Mouse (Mus musculus) forebrain, embryonic 14.5 days (tissue): Measurements from ENCODE around the gene Gm5741. TPM values are rescaled to one million over a fixed set of nuclear protein-coding genes. Genes with fewer than 3 reads are reported as not detected.
A peak's percentile ranks its signal among the peaks of the same experiment; 100 is the strongest.
"Not testable (repeated sequence)": the region's sequence is repeated elsewhere in the genome, so short reads cannot be mapped to it uniquely, and the experiment has no call there.

Experiments used
- ATAC-seq: fragments of 200-750 bp; cut with Nextera tagmentation; 2 replicates; pipeline ENCODE4 v1.8.0; 2017; ENCODE audit warnings: mild to moderate bottlenecking, moderate library complexity
- DNase-seq: peaks from one replicate; pipeline ENCODE4 v3.0.0-alpha.2; 2015; ENCODE audit warnings: low spot score
- H3K27ac ChIP-seq: fragments of 300-500 bp; sonication (generic); 2 replicates; pipeline ENCODE4 v1.5.1; 2014; ENCODE audit warnings: low read depth, mild to moderate bottlenecking, control low read depth, low read length, moderate library complexity
- H3K27me3 ChIP-seq: fragments of 300-500 bp; sonication (generic); replicated peaks from 2 replicates; pipeline ENCODE4 v1.6.1; 2014; ENCODE audit warnings: low read length, control low read depth, mixed read lengths; ENCODE audit not compliant: control insufficient read depth, insufficient read depth
- H3K36me3 ChIP-seq: fragments of 300-500 bp; sonication (generic); 2 replicates; pipeline ENCODE4 v1.6.1; 2014; ENCODE audit warnings: low read length, control low read depth; ENCODE audit not compliant: control insufficient read depth, insufficient read depth
- H3K4me1 ChIP-seq: fragments of 300-500 bp; sonication (generic); 2 replicates; pipeline ENCODE4 v1.6.1; 2014; ENCODE audit warnings: antibody characterized with exemption, low read length, control low read depth; ENCODE audit not compliant: control insufficient read depth, insufficient read depth
- H3K4me2 ChIP-seq: fragments of 300-500 bp; sonication (generic); 2 replicates; pipeline ENCODE4 v1.6.1; 2014; ENCODE audit warnings: mild to moderate bottlenecking, control low read depth, low read length
- H3K4me3 ChIP-seq: fragments of 300-500 bp; sonication (generic); 2 replicates; pipeline ENCODE4 v1.5.1; 2014; ENCODE audit warnings: low read depth, low read length, control low read depth
- H3K9ac ChIP-seq: fragments of 300-500 bp; sonication (generic); 2 replicates; pipeline ENCODE4 v1.6.1; 2014; ENCODE audit warnings: mild to moderate bottlenecking, low read length, control low read depth, moderate library complexity
- H3K9me3 ChIP-seq: fragments of 300-500 bp; sonication (generic); replicated peaks from 2 replicates; pipeline ENCODE4 v1.6.1; 2016; ENCODE audit warnings: low read length, control low read depth, mixed read lengths; ENCODE audit not compliant: control insufficient read depth
- WGBS: fragments of 180-500 bp; shearing (Covaris S2); extraction: QIAGEN DNeasy Blood & Tissue Kit; methylation state at CpG from one replicate; pipeline ENCODE4 v1.1.7; 2014; 5-methylcytosine and 5-hydroxymethylcytosine counted together
- polyA plus RNA-seq: library from polyadenylated mRNA; unstranded; fragments of >200 nt; fragmentation: Nextera tagmentation; extraction: Ambion mirVana; gene quantifications from 2 replicates; pipeline ENCODE4 v1.2.1, GENCODE M21; 2014

Gm5741 gene
- polyA plus RNA-seq, 1 experiment from 2014 or later: not detected

GRCm38 (mm10) chr8:85091526-85092090 is 23.8 kb upstream of the Gm5741 start:
- ATAC-seq (no peak), DNase-seq (no peak)
- H3K4me1 ChIP-seq: no peaks in the 10 kb centered on the region
- 29% methylated on average over 21 of the region's 21 CpGs for WGBS
- H3K4me3 ChIP-seq: no peak overlapping the region
- H3K27me3 ChIP-seq: no peaks in the 10 kb centered on the region
- H3K27ac ChIP-seq: no peak overlapping the region
- no peaks in the 10 kb centered on the region for H3K9me3 ChIP-seq
- peaks cover 47% of the 10 kb centered on the region for H3K36me3 ChIP-seq
- H3K9ac ChIP-seq: no peak overlapping the region
- no peak overlapping the region for H3K4me2 ChIP-seq

GRCm38 (mm10) chr8:85090856-85091255 is 23.1 kb upstream of the Gm5741 start:
- Histone ChIP-seq H3K4me3 (no peak overlapping the region), H3K27ac (no peak overlapping the region), H3K4me1 (no peaks in the 10 kb centered on the region), H3K36me3 (peaks cover 42% of the 10 kb centered on the region), H3K9ac (no peak overlapping the region), H3K9me3 (no peaks in the 10 kb centered on the region), H3K4me2 (no peak overlapping the region), H3K27me3 (no peaks in the 10 kb centered on the region)
- WGBS: 89% methylated on average over 11 of the region's 11 CpGs
- no peak for ATAC-seq
- DNase-seq: no peak

GRCm38 (mm10) chr8:85088771-85089170 is 21.0 kb upstream of the Gm5741 start:
- 67% methylated on average over 2 of the region's 2 CpGs for whole genome bisulfite sequencing
- H3K36me3 ChIP-seq: peaks cover 35% of the 10 kb centered on the region
- no peaks in the 10 kb centered on the region for H3K27me3 ChIP-seq
- DNase-seq (no peak), ATAC-seq (no peak)
- no peak overlapping the region for H3K4me3 ChIP-seq
- H3K9me3 ChIP-seq: no peaks in the 10 kb centered on the region
- no peak overlapping the region for H3K9ac ChIP-seq
- H3K4me2 ChIP-seq: no peak overlapping the region
- no peaks in the 10 kb centered on the region; the same call in 1 of the 2 replicates for H3K4me1 ChIP-seq
- no peak overlapping the region for H3K27ac ChIP-seq

- Histone ChIP-seq H3K36me3 (peaks cover 29% of the 10 kb centered on the region; the same call in 1 of the 2 replicates), H3K4me2 (no peak overlapping the region), H3K9ac (no peak overlapping the region), H3K27me3 (no peaks in the 10 kb centered on the region), H3K4me3 (no peak overlapping the region), H3K27ac (no peak overlapping the region), H3K9me3 (no peaks in the 10 kb centered on the region), H3K4me1 (peaks cover 14% of the 10 kb centered on the region)
- DNase-seq (no peak), ATAC-seq (no peak)
- 80% methylated on average over 3 of the region's 3 CpGs for WGBS
Measured at GRCm38 (mm10) chr8:85086238-85086637, 18.5 kb upstream of the Gm5741 start.

- H3K36me3 ChIP-seq: peaks cover 23% of the 10 kb centered on the region; the same call in 1 of the 2 replicates
- H3K4me2 ChIP-seq: no peak overlapping the region
- WGBS: 88% methylated on average over 8 of the region's 8 CpGs
- peaks cover 16% of the 10 kb centered on the region for H3K4me1 ChIP-seq
- H3K9me3 ChIP-seq: no peaks in the 10 kb centered on the region
- H3K27me3 ChIP-seq: no peaks in the 10 kb centered on the region
- no peak overlapping the region for H3K4me3 ChIP-seq
- ATAC-seq: no peak
- no peak for DNase-seq
- no peak overlapping the region for H3K27ac ChIP-seq
- H3K9ac ChIP-seq: no peak overlapping the region
Measured at GRCm38 (mm10) chr8:85084633-85085032, 16.9 kb upstream of the Gm5741 start.

GRCm38 (mm10) chr8:85083108-85083813 is 15.5 kb upstream of the Gm5741 start, which contains the start of gene Man2b1:
Gene Man2b1, plus strand, starts transcription at chr8:85083270.
- H3K9me3 ChIP-seq: no peaks in the 10 kb centered on the region
- H3K36me3 ChIP-seq: peaks cover 27% of the 10 kb centered on the region
- peak within 1 kb of the TSS; percentile 81 for H3K4me2 ChIP-seq
- H3K27me3 ChIP-seq: no peaks in the 10 kb centered on the region
- H3K4me3 ChIP-seq: peak within 1 kb of the TSS; percentile 52
- H3K4me1 ChIP-seq: peaks cover 19% of the 10 kb centered on the region
- DNase-seq: peak; percentile 83
- 1% methylated on average over 30 of the region's 30 CpGs for WGBS
- H3K27ac ChIP-seq: no peak within 1 kb of the TSS
- ATAC-seq: peak; percentile 84
- peak within 1 kb of the TSS; percentile 76 for H3K9ac ChIP-seq

GRCm38 (mm10) chr8:85082169-85082568 is 14.4 kb upstream of the Gm5741 start:
- WGBS: 91% methylated on average over 4 of the region's 4 CpGs
- H3K4me1 ChIP-seq: peaks cover 19% of the 10 kb centered on the region
- not testable (repeated sequence) for DNase-seq, H3K9ac ChIP-seq, H3K9me3 ChIP-seq, H3K27me3 ChIP-seq, H3K4me3 ChIP-seq, H3K27ac ChIP-seq, ATAC-seq
- H3K36me3 ChIP-seq: peaks cover 27% of the 10 kb centered on the region
- peak overlapping the region; percentile 94; the same call in 1 of the 2 replicates for H3K4me2 ChIP-seq

GRCm38 (mm10) chr8:85081216-85081555 is 13.4 kb upstream of the Gm5741 start, which contains the start of gene Wdr83:
Gene Wdr83, minus strand, starts transcription at chr8:85081306.
- H3K27ac ChIP-seq: 0 out of 2 replicates have a peak within 1 kb of the TSS, but pooled peaks have one; percentile 21
- H3K9me3 ChIP-seq: no peaks in the 10 kb centered on the region
- H3K4me2 ChIP-seq: peak within 1 kb of the TSS; percentile 94
- peak within 1 kb of the TSS; percentile 92 for H3K9ac ChIP-seq
- peak; percentile 21 for ATAC-seq
- DNase-seq: no peak
- peaks cover 19% of the 10 kb centered on the region for H3K4me1 ChIP-seq
- WGBS: under 1% methylated on average over 9 of the region's 9 CpGs
- no peaks in the 10 kb centered on the region for H3K27me3 ChIP-seq
- peak within 1 kb of the TSS; percentile 94 for H3K4me3 ChIP-seq
- H3K36me3 ChIP-seq: peaks cover 28% of the 10 kb centered on the region
